Mouse (Mus musculus): ENCODE measurements around the gene Sbno1. TPM values are rescaled to one million over a fixed set of nuclear protein-coding genes. Genes with fewer than 3 reads are reported as not detected.

Sbno1 gene
- polyA plus RNA-seq, 1 experiment from 2014 or later: 77.3 TPM

DNA sequence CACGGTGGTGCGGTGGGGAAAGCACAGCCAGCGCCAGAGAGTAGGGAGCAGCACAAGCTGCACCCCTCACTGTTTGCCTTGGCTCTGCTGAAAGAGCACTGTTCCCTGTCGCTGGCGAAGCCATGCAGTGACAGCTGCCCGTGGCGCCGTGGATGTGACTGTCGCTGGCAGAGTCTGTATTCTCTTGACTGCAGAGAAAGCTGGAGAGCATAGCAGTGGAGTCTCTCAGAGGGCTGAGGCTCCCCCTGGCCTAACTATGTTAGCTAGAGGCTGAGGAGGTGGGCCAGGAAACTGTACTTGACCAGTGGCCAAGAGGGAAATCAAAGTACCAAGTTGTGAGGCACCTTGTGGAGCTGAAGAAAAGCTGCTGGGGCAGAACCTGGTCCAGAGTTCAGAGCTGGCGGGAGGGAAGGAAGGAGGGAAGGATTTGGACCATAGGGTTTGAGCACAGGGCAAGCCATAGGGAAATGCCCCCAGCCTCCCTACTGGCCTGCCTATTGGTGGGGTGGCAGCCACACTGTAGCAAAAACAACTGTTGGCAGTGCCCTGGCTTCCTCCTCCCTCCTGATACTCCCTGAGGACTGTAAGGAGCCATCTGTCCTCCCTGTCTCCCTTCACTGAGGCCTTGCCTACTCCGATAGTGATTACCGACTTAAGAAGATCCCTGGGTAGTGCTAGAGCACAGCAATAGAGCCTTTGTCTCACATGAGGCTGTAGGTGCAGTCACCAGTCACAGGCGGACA, 27.7 kb upstream of the Sbno1 start:
- WGBS: 83% methylated on average over 13 of the region's 13 CpGs
- H3K27me3 ChIP-seq (replicated peaks): no peaks in the 10 kb centered on the region
- no peak overlapping the region for H3K9ac ChIP-seq
- H3K36me3 ChIP-seq: peaks cover 58% of the 10 kb centered on the region
- ATAC-seq (ENCODE audit: insufficient read depth, low FRiP score, low read depth): no peak; the same call in 1 of the 2 replicates
- H3K9me3 ChIP-seq: no peaks in the 10 kb centered on the region
- H3K4me1 ChIP-seq: peaks cover 32% of the 10 kb centered on the region
- H3K4me2 ChIP-seq: no peak overlapping the region
- no peak overlapping the region for H3K4me3 ChIP-seq (replicated peaks)
- peak overlapping the region; percentile 67 for H3K27ac ChIP-seq

DNA sequence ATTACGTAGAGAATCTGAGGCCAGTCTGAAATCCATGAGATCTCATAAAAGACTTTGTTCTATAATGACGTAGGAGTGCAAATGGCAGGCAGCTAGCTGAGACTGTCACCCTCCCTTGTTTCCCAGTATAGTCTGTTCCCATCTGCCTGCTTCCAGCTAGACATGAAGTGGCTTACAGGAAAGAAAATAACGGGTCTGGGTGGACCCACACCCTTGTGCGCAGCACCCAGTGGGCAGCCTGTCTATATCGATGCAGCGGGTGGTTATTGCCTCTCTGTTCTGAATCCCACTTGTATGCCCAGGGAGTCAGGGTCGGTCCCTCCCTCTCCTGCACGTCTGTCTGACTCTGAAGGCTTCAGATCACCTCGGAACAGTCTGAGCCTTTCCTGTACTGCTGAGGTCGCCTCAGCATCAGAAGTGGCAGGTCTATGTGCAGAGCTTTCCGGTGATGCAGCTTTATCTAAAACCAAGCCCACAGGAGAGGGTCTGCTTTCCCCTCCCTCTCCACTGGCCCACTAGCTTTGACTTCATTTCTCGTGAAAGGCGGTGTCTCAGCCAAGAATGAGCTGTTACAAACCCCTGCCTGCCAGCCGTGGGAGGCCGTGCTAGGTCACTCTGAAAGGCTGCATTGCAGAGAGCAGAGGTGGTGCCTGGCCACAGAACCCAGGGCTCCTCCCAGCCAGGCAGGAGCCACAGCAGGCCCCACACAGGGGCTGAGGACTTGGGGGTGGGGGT, 26.9 kb upstream of the Sbno1 start:
- 75% methylated on average over 15 of the region's 15 CpGs for WGBS
- Histone ChIP-seq H3K9me3 (no peaks in the 10 kb centered on the region), H3K27me3 (replicated peaks) (no peaks in the 10 kb centered on the region), H3K4me2 (no peak overlapping the region), H3K4me3 (replicated peaks) (no peak overlapping the region), H3K4me1 (peaks cover 38% of the 10 kb centered on the region), H3K9ac (no peak overlapping the region), H3K27ac (peak overlapping the region; percentile 67), H3K36me3 (peaks cover 58% of the 10 kb centered on the region)
- no peak for ATAC-seq (ENCODE audit: insufficient read depth, low FRiP score, low read depth)

DNA sequence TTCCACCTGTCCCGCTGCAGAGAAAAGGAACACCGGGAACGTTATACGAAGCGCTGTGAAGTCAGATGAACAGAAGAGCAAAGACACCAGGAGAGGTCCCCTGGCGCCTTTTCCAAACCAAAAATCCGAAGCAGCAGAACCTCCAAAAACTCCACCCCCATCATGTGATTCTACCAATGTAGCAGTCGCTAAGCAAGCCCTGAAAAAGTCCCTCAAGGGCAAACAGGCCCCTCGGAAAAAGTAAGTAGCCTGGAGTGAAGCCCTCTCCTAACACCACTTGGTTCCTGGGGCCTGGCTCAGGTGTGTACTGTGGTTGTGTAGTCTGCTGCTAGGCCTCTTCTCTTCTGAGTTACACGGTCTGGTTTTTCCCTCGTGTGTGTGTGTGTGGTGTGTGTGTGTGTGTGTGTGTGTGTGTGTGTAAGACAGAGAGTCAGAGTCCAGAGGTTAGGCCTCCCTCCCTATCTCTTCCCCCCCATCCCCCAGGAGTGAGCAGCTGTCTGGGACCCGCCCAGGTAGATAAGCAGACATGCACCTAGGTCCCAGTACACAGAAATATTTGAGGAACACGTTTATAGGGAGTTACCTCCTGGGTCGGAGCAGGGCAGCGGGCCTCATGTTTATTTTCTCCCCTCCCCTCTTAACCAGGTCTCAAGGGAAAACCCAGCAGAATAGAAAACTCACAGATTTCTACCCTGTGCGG, 25.0 kb upstream of the Sbno1 start:
- Histone ChIP-seq H3K36me3 (peaks cover 50% of the 10 kb centered on the region), H3K4me3 (replicated peaks) (no peak overlapping the region), H3K27ac (peak overlapping the region; percentile 81), H3K4me1 (peaks cover 52% of the 10 kb centered on the region), H3K27me3 (replicated peaks) (no peaks in the 10 kb centered on the region), H3K9me3 (no peaks in the 10 kb centered on the region), H3K9ac (no peak overlapping the region), H3K4me2 (0 out of 2 replicates have a peak overlapping the region, but pooled peaks have one; percentile 21)
- 69% methylated on average over 16 of the region's 16 CpGs for WGBS
- peak; percentile 72 for ATAC-seq (ENCODE audit: insufficient read depth, low FRiP score, low read depth)

DNA sequence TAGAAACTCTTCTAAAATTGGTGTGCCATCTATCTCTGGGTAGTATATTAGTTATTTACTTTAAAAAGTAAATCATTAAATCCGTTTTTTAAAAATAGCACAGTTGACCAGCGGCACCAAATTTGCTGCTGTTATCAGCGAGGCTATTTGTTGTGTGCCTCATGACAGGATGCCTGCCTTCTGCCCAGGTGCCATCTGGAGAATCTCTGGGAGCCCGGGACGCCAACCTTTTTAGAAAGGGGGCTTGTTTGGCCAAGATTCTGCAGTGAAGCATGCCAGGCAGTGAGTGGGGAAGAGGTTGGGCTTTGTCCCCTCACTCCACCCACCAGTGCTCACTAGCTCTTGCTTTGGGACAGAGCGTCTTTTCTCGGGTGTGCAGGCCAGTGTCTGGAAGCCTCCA, 24.2 kb upstream of the Sbno1 start:
- WGBS: 63% methylated on average over 7 of the region's 7 CpGs
- peak overlapping the region; percentile 81 for H3K27ac ChIP-seq
- peaks cover 52% of the 10 kb centered on the region for H3K4me1 ChIP-seq
- H3K36me3 ChIP-seq: peaks cover 49% of the 10 kb centered on the region
- H3K9me3 ChIP-seq: no peaks in the 10 kb centered on the region
- ATAC-seq (ENCODE audit: insufficient read depth, low FRiP score, low read depth): no peak
- no peaks in the 10 kb centered on the region for H3K27me3 ChIP-seq (replicated peaks)
- H3K4me3 ChIP-seq (replicated peaks): no peak overlapping the region
- no peak overlapping the region for H3K9ac ChIP-seq
- H3K4me2 ChIP-seq: 0 out of 2 replicates have a peak overlapping the region, but pooled peaks have one; percentile 21

DNA sequence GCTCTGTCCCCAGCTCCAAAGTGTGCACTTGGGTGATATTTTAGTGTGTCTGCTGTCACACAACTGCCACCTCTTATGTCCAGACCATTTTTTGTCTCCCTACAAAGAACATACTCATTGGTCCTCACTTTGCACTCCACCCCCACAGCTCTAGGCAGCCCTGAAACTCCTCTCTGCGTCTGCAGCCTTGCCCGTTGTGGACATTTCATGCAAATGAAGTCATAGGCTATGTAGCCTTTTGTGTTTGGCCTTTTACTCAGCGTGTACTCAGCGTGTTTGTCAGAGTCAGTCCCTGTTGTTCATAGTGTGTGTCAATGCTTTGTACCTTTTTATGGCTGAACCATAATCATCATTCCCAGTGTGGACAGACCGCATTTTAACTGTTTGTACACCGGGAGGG, 23.7 kb upstream of the Sbno1 start:
- peak overlapping the region; percentile 81 for H3K27ac ChIP-seq
- no peak overlapping the region for H3K4me3 ChIP-seq (replicated peaks)
- H3K9ac ChIP-seq: no peak overlapping the region
- peaks cover 46% of the 10 kb centered on the region for H3K36me3 ChIP-seq
- no peaks in the 10 kb centered on the region for H3K9me3 ChIP-seq
- 60% methylated on average over 6 of the region's 6 CpGs for WGBS
- H3K27me3 ChIP-seq (replicated peaks): no peaks in the 10 kb centered on the region
- ATAC-seq (ENCODE audit: insufficient read depth, low FRiP score, low read depth): no peak
- H3K4me2 ChIP-seq: peak overlapping the region; percentile 28
- peaks cover 55% of the 10 kb centered on the region for H3K4me1 ChIP-seq

DNA sequence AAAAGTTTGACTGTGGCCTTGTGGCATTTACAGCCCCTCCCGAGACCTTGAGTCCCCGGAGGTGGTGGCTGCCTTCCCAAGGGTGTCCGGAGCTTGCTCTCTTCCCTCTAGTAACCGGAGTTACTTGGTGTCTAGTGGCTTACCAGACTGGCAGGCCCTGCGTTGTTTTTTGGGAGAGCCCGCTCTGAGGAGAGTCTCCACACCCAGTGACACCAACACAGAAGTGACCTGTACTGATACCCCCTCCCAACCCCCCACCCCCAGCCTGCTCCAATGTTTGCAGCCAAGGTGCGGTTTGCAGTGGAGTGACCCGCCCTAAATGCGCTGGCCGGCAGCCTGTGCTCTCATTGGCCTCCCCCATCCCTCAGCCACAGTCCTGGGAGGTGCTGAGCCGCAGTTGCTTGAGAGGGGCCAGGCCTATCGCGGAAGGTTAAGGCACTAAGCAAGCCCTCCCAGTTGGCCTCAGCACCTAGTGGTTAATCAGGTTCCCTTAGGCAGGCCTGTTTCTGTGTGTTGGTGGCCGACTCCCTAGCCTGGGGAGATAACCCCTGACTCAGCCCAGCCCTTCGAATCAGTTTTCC, 20.6 kb upstream of the Sbno1 start:
- WGBS: 3% methylated on average over 15 of the region's 15 CpGs
- Histone ChIP-seq H3K4me1 (peaks cover 39% of the 10 kb centered on the region), H3K36me3 (peaks cover 20% of the 10 kb centered on the region), H3K27ac (peak overlapping the region; percentile 93), H3K27me3 (replicated peaks) (no peaks in the 10 kb centered on the region), H3K4me3 (replicated peaks) (peak overlapping the region; percentile 83), H3K9me3 (no peaks in the 10 kb centered on the region), H3K9ac (peak overlapping the region; percentile 80; the same call in 1 of the 2 replicates), H3K4me2 (peak overlapping the region; percentile 64)
- ATAC-seq (ENCODE audit: insufficient read depth, low FRiP score, low read depth): peak; percentile 81

DNA sequence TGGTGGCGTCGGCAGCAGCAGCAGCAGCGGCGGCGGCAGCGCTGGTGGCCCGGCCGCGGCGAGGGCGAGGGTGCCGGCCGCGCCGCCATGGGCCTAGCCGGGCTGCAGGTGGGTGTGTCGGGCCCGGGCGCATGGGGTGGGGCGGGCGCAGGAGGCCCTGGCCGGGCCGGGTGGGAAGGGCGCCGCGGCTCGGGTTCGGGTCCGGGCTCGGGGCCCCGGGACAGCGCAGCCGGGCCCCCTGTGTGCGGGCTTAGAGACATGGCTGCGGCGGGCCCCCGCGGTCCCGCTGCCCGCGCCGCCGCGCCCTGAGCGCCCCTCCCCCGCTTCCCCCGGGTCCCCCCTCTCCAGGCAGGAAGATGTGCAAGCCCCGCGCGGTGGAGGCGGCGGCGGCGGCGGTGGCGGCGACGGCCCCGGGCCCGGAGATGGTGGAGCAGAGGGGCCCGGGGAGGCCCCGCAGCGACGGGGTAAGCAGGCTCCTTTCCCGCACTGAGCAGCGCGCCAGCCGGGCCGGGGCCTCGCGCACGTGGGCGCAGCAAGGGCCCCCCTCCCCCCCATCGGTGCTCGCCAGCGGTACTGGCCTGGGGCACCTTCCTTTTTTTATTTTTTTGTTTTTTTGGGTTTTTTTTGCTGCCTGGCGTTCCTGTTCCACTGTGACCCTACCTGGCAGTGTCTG, 20.0 kb upstream of the Sbno1 start:
- ATAC-seq (ENCODE audit: insufficient read depth, low FRiP score, low read depth): peak; percentile 24; the same call in 1 of the 2 replicates
- H3K4me1 ChIP-seq: peaks cover 39% of the 10 kb centered on the region
- H3K4me2 ChIP-seq: peak overlapping the region; percentile 64
- H3K27me3 ChIP-seq (replicated peaks): no peaks in the 10 kb centered on the region
- peak overlapping the region; percentile 83 for H3K4me3 ChIP-seq (replicated peaks)
- H3K36me3 ChIP-seq: peaks cover 18% of the 10 kb centered on the region
- H3K27ac ChIP-seq: peak overlapping the region; percentile 93
- H3K9ac ChIP-seq: peak overlapping the region; percentile 80
- H3K9me3 ChIP-seq: no peaks in the 10 kb centered on the region
- WGBS: under 1% methylated on average over 55 of the region's 77 CpGs

DNA sequence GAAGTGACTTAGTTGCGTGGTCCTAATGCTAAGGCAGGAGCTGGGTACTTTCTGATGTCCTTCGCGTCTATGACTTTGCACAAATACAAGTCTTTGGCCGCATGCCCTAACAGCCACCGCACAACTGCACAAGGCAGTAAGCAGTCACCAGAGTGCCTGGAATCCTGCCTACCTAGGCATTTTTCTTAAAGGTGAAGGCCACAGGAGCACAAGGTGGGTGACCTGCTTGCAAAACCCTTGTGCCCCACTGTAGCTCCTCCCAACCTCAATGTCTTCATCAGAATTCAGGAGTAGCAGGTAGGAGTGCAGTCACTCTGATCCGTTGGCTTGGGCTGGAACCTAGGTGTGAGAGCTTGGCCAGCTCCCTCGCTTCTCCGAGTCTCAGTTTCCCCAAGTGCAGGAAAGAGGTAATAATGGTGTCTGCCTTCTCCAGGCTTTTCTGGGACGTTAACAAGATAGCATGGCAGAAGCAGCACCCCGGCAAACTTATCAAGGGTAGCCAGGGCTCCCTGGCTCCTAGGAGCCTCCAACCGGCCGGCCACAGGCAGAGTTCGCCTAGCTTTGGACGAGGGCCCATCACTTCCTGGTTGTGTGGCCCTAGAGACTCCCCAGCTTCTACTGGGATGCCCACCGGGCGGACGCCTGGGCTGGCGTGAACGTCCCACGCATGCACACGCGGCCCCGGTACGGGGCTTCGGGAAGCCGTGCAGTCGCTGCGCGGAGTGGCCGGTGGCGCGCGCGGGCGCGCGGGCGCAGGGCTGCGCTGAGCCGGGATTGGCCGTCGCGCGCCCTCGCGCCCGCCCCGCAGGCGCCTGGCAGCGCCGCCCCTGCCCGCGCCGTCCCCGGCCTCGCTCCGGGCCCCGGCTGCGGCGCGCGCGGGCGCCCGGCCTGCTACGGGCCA, 19.1 kb upstream of the Sbno1 start:
- H3K27ac ChIP-seq: peak overlapping the region; percentile 93
- peak overlapping the region; percentile 80 for H3K9ac ChIP-seq
- ATAC-seq (ENCODE audit: insufficient read depth, low FRiP score, low read depth): peak; percentile 80
- peaks cover 13% of the 10 kb centered on the region for H3K36me3 ChIP-seq
- peak overlapping the region; percentile 83 for H3K4me3 ChIP-seq (replicated peaks)
- no peaks in the 10 kb centered on the region for H3K9me3 ChIP-seq
- peak overlapping the region; percentile 64 for H3K4me2 ChIP-seq
- H3K4me1 ChIP-seq: peaks cover 34% of the 10 kb centered on the region
- H3K27me3 ChIP-seq (replicated peaks): no peaks in the 10 kb centered on the region
- 8% methylated on average over 32 of the region's 66 CpGs for WGBS

DNA sequence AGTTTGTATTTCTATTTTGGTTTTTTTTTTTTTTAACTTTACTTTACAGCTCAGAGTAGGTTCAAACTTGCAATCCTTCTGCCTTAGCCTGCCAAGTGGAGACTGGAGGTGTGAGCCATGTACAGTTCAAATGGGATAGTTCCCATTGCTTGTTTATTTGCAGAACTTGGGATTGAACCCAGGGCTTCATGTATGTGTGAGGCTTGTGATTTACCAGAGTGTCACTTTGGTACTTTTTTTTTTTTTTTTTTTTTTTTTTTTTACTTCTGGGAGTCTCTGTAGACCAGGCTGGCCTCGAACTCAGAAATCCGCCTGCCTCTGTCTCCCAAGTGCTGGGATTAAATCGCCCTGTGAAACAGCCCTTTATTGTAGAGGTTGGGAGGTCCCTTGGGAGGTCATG, 18.4 kb upstream of the Sbno1 start:
- H3K27ac ChIP-seq: peak overlapping the region; percentile 77; the same call in 1 of the 2 replicates
- H3K4me1 ChIP-seq: peaks cover 30% of the 10 kb centered on the region
- H3K9ac ChIP-seq: no peak overlapping the region
- WGBS: 73% methylated on average over 3 of the region's 3 CpGs
- H3K9me3 ChIP-seq: no peaks in the 10 kb centered on the region
- no peak for ATAC-seq (ENCODE audit: insufficient read depth, low FRiP score, low read depth)
- H3K4me3 ChIP-seq (replicated peaks): peak overlapping the region; percentile 83; the same call in 1 of the 2 replicates
- H3K27me3 ChIP-seq (replicated peaks): no peaks in the 10 kb centered on the region
- H3K4me2 ChIP-seq: peak overlapping the region; percentile 64
- H3K36me3 ChIP-seq: peaks cover 13% of the 10 kb centered on the region

DNA sequence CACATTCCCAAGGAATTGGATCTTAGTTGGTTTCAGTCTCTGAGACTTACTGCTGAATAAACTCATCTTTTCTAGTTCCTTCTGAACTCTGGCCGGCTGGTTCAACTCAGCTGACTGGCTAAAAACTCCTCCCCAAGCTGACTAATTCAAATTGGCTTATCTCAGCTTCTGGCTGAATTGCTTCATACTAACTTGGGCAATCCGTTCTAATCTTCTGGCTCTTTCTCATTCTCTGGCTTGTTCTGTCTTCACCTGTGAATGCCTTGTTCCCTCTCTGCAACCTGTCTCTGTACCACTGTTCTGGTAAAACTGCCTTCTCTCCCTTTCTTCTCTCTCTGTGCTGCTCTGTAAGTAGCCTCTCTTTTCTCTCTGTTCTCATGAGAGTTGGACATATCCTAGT, 16.8 kb upstream of the Sbno1 start:
- no peak overlapping the region for H3K4me3 ChIP-seq (replicated peaks)
- no peak overlapping the region for H3K4me2 ChIP-seq
- H3K9ac ChIP-seq: no peak overlapping the region
- H3K27ac ChIP-seq: no peak overlapping the region
- peaks cover 20% of the 10 kb centered on the region; the same call in 1 of the 2 replicates for H3K4me1 ChIP-seq
- no peaks in the 10 kb centered on the region for H3K9me3 ChIP-seq
- ATAC-seq (ENCODE audit: insufficient read depth, low FRiP score, low read depth): no peak
- no peaks in the 10 kb centered on the region for H3K27me3 ChIP-seq (replicated peaks)
- H3K36me3 ChIP-seq: 0 out of 2 replicates have a peak, but pooled peaks cover 3% of the 10 kb centered on the region
- 83% methylated on average over 2 of the region's 2 CpGs for WGBS

All from stomach, embryonic 15.5 days (tissue).